Mouse (Mus musculus) G1E (cell line): Measurements from ENCODE around the gene Apbb2. TPM values are rescaled to one million over a fixed set of nuclear protein-coding genes. Genes with fewer than 3 reads are reported as not detected.

Source experiments
- ATAC-seq: 2 replicates; pipeline ENCODE4 v1.8.0; 2016; ENCODE audit warnings: mild to moderate bottlenecking; ENCODE audit not compliant: insufficient number of reproducible peaks, poor library complexity, low FRiP score, severe bottlenecking; ENCODE audit errors: extremely low read depth
- DNase-seq: peaks from one replicate; pipeline ENCODE4 v3.0.0; 2012; ENCODE audit warnings: low spot score
- H3K27me3 ChIP-seq: 2 replicates; pipeline ENCODE4 v1.6.1; 2012; ENCODE audit warnings: mild to moderate bottlenecking, low read length, inconsistent platforms; ENCODE audit not compliant: insufficient read depth
- H3K36me3 ChIP-seq: replicated peaks from 2 replicates; pipeline ENCODE3; 2012; ENCODE audit warnings: mild to moderate bottlenecking, inconsistent platforms
- H3K4me1 ChIP-seq: 2 replicates; pipeline ENCODE4 v1.6.1; 2012; ENCODE audit warnings: low read depth, low read length, inconsistent platforms, mixed read lengths; ENCODE audit not compliant: insufficient read depth
- H3K4me3 ChIP-seq: 2 replicates; pipeline ENCODE4 v1.5.1; 2012; ENCODE audit warnings: low read depth, mild to moderate bottlenecking, inconsistent platforms, low read length, moderate library complexity, mixed read lengths
- H3K9me3 ChIP-seq: replicated peaks from 2 replicates; pipeline ENCODE4 v1.6.1; 2012; ENCODE audit warnings: inconsistent platforms
- CTCF ChIP-seq: IDR thresholded peaks from 2 replicates; pipeline ENCODE4 v1.5.1; 2012; ENCODE audit warnings: low read depth, low read length, inconsistent platforms, mixed read lengths
- GATA1 ChIP-seq: IDR thresholded peaks from 2 replicates; pipeline ENCODE4 v1.6.1; 2012; ENCODE audit warnings: borderline replicate concordance, low read length, inconsistent platforms, mixed read lengths
- GATA2 ChIP-seq: IDR thresholded peaks from 2 replicates; pipeline ENCODE4 v1.6.1; 2012; ENCODE audit warnings: low read depth, low read length, inconsistent platforms, borderline replicate concordance
- POLR2AphosphoS5 ChIP-seq: IDR thresholded peaks from 2 replicates; pipeline ENCODE4 v1.6.1; 2012; ENCODE audit warnings: low read depth, low read length, inconsistent platforms; ENCODE audit not compliant: insufficient replicate concordance
- TAL1 ChIP-seq: conservative IDR thresholded peaks from 2 replicates; pipeline ENCODE4 v1.6.1; 2012; ENCODE audit warnings: low read depth, low read length, inconsistent platforms, mixed read lengths
- polyA plus RNA-seq: library from polyadenylated mRNA; stranded (reverse); fragments of >175 nt; gene quantifications from 2 replicates; pipeline ENCODE4 v1.2.3, GENCODE M21; 2012
- total RNA-seq, 2 experiments: library from RNA; stranded (forward) in 1 of 2; stranded (reverse) in 1 of 2; fragments of 200-1000 nt in 1 of 2; fragments of >200 nt in 1 of 2; fragmentation: Nextera tagmentation in 1 of 2; gene quantifications; 2 replicates each; pipeline ENCODE4 v1.2.3; 2014 to 2017

Gene Apbb2
- total and polyA plus RNA-seq, 3 experiments, result 0.16 TPM; not detected in 2

GRCm38 (mm10) chr5:66536696-66537358 lies 81.8 kb downstream of the Apbb2 start:
- TF ChIP-seq GATA2 (no peak), CTCF (no peak), TAL1 (no peak), POLR2AphosphoS5 (no peak), GATA1 (no peak)
- no peak for ATAC-seq

GRCm38 (mm10) chr5:66535566-66536236 lies 82.9 kb downstream of the Apbb2 start:
- H3K36me3 ChIP-seq, result no peaks in the 10 kb centered on the region
- ATAC-seq, result no peak
- DNase-seq, result no peak
- H3K27me3 ChIP-seq, result no peaks in the 10 kb centered on the region
- H3K4me3 ChIP-seq, result no peak overlapping the region
- no peak for TF ChIP-seq CTCF
- no peak for TF ChIP-seq GATA2
- no peak for TF ChIP-seq POLR2AphosphoS5
- TF ChIP-seq GATA1, result no peak
- TF ChIP-seq TAL1, result no peak
- H3K4me1 ChIP-seq, result no peaks in the 10 kb centered on the region
- peaks cover 61% of the 10 kb centered on the region for H3K9me3 ChIP-seq

More at GRCm38 (mm10) chr5:66536696-66537358, 81.8 kb downstream of the Apbb2 start:
- no peaks in the 10 kb centered on the region for H3K4me1 ChIP-seq
- no peak overlapping the region for H3K4me3 ChIP-seq
- no peak for DNase-seq
- H3K27me3 ChIP-seq, result no peaks in the 10 kb centered on the region
- H3K9me3 ChIP-seq, result peaks cover 58% of the 10 kb centered on the region
- H3K36me3 ChIP-seq, result no peaks in the 10 kb centered on the region

GRCm38 (mm10) chr5:66533711-66534425 lies 84.7 kb downstream of the Apbb2 start:
- H3K4me1 ChIP-seq, result no peaks in the 10 kb centered on the region
- no peaks in the 10 kb centered on the region for H3K36me3 ChIP-seq
- no peak for DNase-seq
- H3K27me3 ChIP-seq, result no peaks in the 10 kb centered on the region
- no peak for ATAC-seq
- H3K9me3 ChIP-seq, result peaks cover 69% of the 10 kb centered on the region
- TF ChIP-seq TAL1 (no peak), CTCF (no peak), POLR2AphosphoS5 (no peak), GATA2 (no peak), GATA1 (no peak)
- no peak overlapping the region for H3K4me3 ChIP-seq

GRCm38 (mm10) chr5:66532827-66533226 lies 85.8 kb downstream of the Apbb2 start:
- DNase-seq, result no peak
- no peak for ATAC-seq
- Histone ChIP-seq H3K27me3 (no peaks in the 10 kb centered on the region), H3K9me3 (peaks cover 75% of the 10 kb centered on the region), H3K4me1 (no peaks in the 10 kb centered on the region), H3K4me3 (no peak overlapping the region), H3K36me3 (no peaks in the 10 kb centered on the region)
- TF ChIP-seq CTCF (no peak), GATA2 (no peak), GATA1 (no peak), TAL1 (no peak), POLR2AphosphoS5 (no peak)

GRCm38 (mm10) chr5:66530361-66530760 lies 88.2 kb downstream of the Apbb2 start:
- Histone ChIP-seq H3K4me3 (no peak overlapping the region), H3K27me3 (no peaks in the 10 kb centered on the region), H3K9me3 (peaks cover 67% of the 10 kb centered on the region), H3K4me1 (no peaks in the 10 kb centered on the region), H3K36me3 (no peaks in the 10 kb centered on the region)
- TF ChIP-seq GATA1, result no peak
- TF ChIP-seq TAL1, result no peak
- TF ChIP-seq GATA2, result no peak
- DNase-seq (no peak), ATAC-seq (no peak; the same call in 1 of the 2 replicates)

GRCm38 (mm10) chr5:66529631-66530030 lies 89.0 kb downstream of the Apbb2 start:
- Histone ChIP-seq H3K9me3 (peaks cover 66% of the 10 kb centered on the region), H3K36me3 (no peaks in the 10 kb centered on the region), H3K4me3 (no peak overlapping the region), H3K4me1 (no peaks in the 10 kb centered on the region), H3K27me3 (no peaks in the 10 kb centered on the region)
- TF ChIP-seq CTCF, result no peak
- TF ChIP-seq GATA2, result no peak
- TF ChIP-seq GATA1, result no peak
- TF ChIP-seq TAL1, result no peak
- no peak for TF ChIP-seq POLR2AphosphoS5
- ATAC-seq (no peak), DNase-seq (no peak)
